Mouse (Mus musculus) fat pad, adult 2 months (tissue): ENCODE results near the gene Atm.

Source experiments
- DNase-seq: peaks from one replicate; pipeline ENCODE4 v3.0.0-alpha.2; 2011; ENCODE audit warnings: low read depth, low spot score; ENCODE audit errors: extremely low read depth

Atm gene

GRCm38 (mm10) chr9:53536558-53537320 lies at the start of gene Atm, which contains the start of gene Npat:
Atm (minus strand) TSS chr9:53536740.
Npat (plus strand) TSS chr9:53537047.
- peak; percentile 77 for DNase-seq

GRCm38 (mm10) chr9:53581870-53582269 lies 45.3 kb upstream of the Atm start:
- DNase-seq: no peak

- DNase-seq: no peak
Measured at GRCm38 (mm10) chr9:53575721-53576120, 39.2 kb upstream of the Atm start.

DNA sequence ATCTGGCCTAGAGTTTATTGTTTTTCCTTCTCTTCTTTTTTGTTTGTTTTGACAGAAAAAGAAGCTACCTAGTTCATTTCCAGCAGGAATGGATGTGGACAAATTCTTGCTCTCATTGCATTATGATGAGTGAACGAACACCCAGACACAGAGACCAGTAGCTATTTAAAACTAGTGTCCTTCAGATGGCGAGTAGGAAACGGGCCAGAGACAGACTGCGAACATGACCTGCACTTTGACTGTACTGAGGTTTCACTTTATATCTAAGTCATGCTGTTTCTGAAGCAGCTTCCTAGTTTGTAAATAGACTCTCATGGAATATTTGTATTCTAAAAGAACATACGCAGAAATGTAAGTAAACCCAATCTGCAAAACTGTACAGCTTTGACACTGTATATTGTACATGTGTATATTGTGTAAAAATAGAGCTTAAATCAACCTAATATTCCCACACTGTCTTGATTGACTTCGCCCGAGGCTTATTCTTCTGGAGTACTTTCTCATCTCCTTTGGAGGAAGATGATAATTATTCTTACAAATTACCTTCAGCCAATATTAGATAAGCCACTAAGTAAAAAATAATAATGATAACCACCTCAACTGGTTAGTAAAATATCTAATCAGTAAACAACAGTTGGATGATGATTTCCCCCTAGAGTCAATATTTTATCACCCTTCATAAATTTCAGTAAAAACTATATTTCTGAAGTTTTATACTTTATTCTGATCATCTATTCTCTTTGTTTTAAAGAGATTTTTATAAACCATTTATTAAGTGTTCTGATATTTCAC lies 36.2 kb upstream of the Atm start:
- no peak for DNase-seq

DNA sequence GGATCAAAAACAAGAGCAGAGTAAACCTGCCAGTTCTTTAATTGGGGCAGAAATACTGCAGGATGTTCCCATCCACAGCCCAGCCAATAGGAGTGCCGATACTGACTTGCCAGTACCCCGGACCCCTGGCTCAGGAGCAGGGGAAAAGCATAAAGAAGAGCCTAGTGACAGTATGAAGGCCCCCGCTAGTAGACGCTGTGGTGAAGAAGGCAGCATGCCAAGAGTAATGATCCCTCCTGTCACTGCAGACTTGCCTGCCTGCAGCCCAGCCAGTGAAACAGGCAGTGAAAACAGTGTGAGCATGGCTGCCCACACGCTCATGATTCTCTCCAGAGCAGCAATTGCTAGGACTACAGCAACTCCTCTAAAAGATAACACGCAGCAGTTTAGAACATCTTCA lies 34.1 kb upstream of the Atm start:
- DNase-seq: no peak

GRCm38 (mm10) chr9:53537336-53537965 lies 911 bp upstream of the Atm start:
- no peak for DNase-seq

- no peak for DNase-seq
Measured at GRCm38 (mm10) chr9:53535416-53536320, 872 bp downstream of the Atm start.

DNA sequence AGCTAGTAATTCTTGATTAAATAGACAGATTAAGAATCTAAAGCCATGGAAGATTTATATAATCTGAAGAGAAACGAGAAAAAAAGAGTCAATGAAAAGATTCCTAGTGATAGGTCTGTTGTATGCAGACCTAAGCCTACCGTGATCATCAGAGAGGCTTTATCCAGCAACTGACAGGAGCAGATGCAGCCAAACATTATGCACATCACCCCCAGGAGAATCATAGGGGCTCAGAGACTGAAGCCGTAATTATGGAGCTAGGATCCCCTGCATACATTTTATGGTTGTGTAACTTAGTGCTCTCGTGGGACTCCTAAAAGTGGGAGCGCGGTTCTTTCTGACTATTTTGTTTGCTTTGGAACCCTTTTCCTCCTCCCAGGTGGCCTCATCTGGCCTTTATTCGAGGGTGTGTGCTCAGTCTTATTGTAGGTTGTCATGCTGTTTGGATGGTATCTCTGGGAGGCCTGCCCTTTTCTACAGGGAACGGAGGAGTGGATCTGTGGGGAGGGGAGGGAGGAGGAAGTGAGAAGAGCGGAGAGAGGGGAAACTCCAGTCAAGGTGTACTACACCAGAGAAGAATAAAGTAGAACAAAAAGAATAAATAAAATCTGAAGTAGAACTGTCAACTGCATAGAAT lies 19.0 kb downstream of the Atm start:
- DNase-seq: no peak

DNA sequence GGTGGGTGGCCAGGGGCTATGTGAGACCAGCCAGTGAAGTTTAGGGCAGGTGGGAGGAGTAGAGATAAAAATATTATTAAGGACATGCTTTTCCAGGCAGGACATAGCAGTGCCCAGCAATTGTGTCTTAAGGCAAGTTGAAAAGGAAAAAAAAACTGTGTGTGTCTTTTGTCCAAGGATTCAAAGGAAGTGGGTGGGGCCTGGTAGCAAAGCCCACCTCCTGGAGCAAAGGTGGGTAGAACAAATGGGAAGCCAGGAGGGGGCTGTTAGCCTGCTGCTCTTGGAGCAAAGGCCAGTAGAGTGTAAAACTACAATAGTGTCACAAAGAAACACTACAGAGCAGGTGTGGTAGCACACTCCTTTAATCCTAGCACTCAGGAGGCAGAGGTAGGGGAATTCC lies 22.4 kb downstream of the Atm start:
- DNase-seq: no peak

DNA sequence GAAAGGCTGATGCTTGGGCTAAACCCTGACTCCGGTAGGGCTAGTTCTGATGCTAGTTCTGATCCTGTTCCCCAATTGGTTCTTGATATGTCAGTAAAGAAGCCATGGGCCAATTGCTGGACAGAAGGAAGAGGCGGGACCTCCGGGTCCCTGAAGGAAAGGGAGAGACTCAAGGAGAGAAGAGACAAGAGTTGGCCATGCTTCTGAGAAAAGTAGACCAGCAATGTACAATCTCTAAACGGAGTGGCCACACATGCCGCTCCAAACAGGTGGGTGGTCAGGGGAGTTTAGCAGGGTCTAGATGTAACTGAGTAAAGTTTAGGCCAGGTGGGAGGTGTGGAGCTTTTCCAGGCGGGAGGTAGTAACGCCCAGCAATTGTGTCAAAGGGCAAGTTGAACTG lies 28.5 kb downstream of the Atm start:
- DNase-seq: no peak

DNA sequence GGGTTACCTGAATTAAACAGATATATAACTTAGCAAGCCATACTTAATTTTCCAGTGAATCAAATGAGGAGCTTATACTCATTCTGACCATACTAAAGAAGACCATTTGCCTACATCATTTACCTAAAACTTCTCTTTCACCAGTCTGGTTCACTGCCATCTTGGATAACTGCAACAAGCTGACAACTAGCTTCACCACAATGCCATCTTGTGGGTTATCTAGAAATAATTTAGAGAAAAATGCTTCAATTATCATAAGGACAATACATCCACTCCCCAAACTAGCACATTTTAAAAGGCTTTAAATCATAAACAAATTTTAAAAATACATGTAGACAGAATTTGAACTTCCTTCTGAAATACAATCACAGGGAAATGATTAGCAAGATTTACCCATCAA lies 50.7 kb downstream of the Atm start:
- DNase-seq: no peak

DNA sequence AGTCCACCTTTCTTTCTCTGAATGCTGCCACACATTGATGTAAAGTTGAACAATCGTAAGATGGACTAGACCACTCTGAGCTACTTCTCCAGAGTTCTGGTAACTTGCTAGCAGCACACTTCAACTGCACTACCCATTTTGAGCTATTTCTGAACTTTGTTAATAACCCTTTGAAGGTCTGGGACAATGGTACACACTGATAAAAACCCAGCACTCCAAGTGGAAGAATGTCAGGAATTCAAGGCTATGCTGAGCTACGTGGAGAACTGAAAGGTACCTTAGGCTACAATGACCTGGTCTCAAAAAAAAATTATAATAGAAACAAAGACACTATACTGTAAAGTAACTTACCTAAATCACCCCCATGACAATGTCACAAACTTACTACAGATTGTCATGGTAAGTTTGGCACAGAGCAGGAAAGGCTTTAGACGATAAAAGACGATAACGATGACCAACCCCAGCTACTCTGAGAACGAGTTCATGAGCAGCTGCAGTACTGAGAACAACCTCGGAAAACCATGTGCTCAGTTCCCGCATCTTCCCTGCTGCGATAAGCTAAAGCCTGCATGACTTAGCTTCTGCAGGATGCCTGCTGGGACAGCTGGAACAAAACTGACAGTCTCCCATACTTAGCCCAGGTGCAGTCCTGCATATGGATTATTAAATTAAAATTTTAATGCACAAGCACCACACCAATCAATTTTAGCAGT lies 63.6 kb downstream of the Atm start:
- DNase-seq: no peak

DNA sequence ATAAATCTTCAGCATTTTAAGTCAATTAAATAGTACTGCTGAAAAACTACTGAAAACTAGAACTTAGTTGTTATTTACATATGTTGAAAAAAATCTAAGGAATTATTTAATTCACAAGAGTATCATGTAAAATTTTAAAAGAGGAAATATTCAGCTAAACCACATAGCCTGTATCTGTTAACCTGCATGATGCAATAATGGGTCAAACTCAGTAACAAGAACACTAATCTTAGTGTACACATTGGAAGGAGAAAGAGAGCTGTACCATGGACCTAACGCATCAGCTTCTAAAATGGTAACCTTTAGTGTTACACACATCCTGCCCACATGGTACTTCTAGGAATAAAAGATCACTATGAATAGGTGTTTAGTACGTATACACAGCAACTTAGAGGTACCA lies 84.5 kb downstream of the Atm start:
- no peak for DNase-seq

GRCm38 (mm10) chr9:53450609-53451008 lies 85.9 kb downstream of the Atm start:
- DNase-seq: no peak

DNA sequence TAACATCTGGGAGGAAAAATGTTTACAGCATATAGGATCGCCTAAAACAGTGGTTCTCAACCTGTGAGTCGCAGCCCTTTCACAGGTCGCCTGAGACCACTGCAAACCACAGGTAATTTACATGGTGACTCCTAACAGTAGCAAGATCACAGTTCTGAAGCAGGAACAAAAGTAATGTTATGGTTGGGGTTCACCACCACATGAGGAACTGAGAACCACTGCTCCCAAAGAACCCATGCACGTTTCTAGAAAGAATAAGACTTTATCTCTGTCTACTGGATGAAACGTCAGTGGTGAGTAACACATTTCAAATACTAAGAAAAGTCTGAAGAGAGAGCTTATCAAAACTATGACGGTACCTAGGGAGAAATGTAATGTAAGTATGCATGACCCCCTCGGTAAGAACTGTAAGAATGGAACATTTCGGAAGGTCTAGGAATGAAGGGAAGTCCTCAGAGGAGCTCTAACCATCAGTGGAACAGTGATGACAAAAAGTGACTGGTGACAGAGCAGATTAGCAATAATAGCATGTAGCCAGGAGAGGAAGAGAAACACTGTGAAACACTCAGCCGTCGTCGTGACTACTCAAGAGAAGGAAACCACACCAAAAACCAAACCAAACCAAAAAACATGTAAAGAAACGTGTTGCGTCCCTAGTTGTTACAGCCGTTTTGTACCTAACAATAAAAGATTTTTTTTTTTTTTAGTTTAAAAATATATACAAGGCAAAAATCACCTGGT lies 100.5 kb downstream of the Atm start:
- DNase-seq: no peak

DNA sequence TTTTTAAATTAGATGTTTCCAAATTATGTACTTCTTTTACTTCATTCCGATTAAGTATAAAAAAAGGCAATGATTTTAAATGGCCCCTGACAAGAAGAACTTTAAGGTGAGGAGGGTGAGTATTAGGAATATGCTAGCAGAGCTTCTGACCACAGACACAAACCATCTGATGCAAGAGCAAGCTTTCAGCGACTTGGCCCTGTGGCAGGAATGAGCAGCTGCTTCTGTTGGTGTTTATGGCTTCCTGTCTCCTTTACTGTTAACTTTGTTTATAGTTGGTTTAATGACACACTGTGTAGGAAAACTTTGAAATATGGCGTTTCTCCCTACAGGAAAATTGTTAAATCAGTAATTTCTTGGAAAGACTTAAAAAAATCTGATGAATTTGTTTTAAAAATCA lies 108.9 kb downstream of the Atm start:
- no peak for DNase-seq

GRCm38 (mm10) chr9:53426726-53427125 lies 109.8 kb downstream of the Atm start:
- DNase-seq: no peak

DNA sequence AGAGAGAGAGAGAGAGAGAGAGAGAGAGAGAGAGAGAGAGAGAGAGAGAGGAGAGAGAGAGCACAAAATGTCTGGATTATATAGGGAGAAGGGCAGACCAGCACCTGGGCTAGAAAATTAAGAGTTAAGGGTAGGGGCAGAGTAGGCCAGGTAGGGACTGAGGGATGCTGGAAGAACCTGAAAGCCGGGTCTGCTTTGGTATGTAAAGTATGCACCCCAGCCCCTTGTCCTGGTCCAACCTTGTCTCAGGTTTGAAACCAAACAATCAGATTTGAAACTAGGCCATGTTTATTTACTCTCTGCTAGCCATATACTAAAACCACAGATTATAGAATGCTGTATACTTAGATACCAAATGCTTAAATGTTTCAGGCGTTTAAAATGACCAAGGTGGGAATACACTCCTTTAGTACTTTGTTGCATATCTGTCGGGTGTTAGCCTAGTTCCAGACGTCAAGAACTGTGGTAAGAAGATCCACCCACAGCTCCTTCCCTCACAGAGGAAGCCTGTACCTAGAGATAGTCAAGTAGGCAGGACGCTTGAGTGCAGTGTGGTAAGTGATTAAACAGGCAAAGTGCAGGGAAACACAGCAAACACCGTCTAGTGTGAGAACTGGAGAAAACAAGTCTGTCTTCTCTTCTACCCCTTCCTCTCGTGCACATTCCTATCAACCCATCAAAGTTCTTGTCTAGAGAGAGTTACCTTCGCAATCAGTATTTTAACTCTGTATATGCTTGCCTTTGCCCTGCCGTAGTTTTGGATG lies 114.2 kb downstream of the Atm start:
- DNase-seq: no peak
